Mouse (Mus musculus) testis, adult 2 months (tissue): Measurements from ENCODE around the gene Ppef2.

Source experiments
- CTCF ChIP-seq: fragments of 200-500 bp; IDR thresholded peaks from 2 replicates; pipeline ENCODE4 v1.5.1; 2012; ENCODE audit warnings: low read depth, mild to moderate bottlenecking, inconsistent platforms, low read length, moderate library complexity; ENCODE audit not compliant: control insufficient read depth, insufficient read depth, insufficient replicate concordance
- POLR2A ChIP-seq: fragments of 200-500 bp; IDR thresholded peaks from 2 replicates; pipeline ENCODE4 v1.6.1; 2012; ENCODE audit warnings: low read depth, mild to moderate bottlenecking, inconsistent platforms, low read length, moderate library complexity; ENCODE audit not compliant: control insufficient read depth

GRCm38 (mm10) chr5:92294525-92294924, 38.4 kb upstream of the Ppef2 start:
- TF ChIP-seq CTCF (no peak), POLR2A (no peak)
